Mouse (Mus musculus): ENCODE results near the gene Mfsd10. TPM values are rescaled to one million over a fixed set of nuclear protein-coding genes. Genes with fewer than 3 reads are reported as not detected.

Mfsd10 gene
- polyA plus RNA-seq, 1 experiment: 103 TPM

DNA sequence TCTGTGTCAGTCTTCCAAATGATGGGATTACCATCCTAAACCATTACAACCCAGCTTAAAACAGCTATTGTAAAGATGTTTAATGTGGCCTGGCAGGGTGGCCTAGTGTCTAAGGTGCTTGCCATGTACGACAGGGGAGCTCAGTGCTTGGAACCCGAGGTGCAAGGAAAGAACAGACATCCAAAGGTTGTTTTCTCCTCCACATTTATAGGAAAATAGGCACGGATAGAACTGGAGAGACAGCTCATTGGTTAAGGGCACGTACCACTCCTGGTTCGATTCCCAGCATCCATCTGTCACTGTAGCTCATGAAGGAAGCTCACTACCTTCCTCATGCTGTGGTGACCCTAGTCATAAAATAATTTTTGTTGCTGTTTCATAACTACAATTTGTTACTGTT is 49.1 kb downstream of the Mfsd10 start:
- Histone ChIP-seq H3K4me3 (ENCODE audit: insufficient read depth, low read length) (no peak overlapping the region), H3K27ac (ENCODE audit: insufficient read depth, low read length) (peak overlapping the region; percentile 4; the same call in 1 of the 2 replicates), H3K4me1 (ENCODE audit: control insufficient read depth, insufficient read depth, low read length) (peaks cover 6% of the 10 kb centered on the region)
- TF ChIP-seq POLR2A (IDR thresholded peaks at IDR 0.05; ENCODE audit: extremely low read depth, insufficient read depth, low read length): no peak
- TF ChIP-seq CTCF (IDR thresholded peaks at IDR 0.05; ENCODE audit: extremely low read depth, insufficient read depth, low read length): no peak

DNA sequence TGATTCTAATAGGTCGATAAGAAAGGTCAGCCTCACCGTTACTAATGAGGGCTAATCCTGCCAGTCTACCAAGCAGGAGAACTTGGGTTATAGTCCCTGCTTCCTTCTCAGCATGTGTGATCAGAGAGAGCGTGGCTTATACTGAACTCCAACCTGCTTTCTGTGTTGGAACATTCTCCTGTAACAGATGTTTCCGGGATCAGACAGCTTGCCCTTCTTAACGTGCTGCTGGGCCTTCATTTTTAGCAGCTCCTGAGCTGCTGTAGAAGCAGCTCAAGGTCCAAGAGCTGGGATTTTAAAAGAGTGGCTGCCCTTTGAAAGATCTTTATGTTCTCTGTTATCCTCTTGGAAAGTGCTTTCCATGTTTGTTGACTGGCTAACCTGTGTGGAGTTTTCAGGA is 51.8 kb downstream of the Mfsd10 start:
- TF ChIP-seq CTCF (IDR thresholded peaks at IDR 0.05; ENCODE audit: extremely low read depth, insufficient read depth, low read length) (no peak), POLR2A (IDR thresholded peaks at IDR 0.05; ENCODE audit: extremely low read depth, insufficient read depth, low read length) (no peak)
- no peak overlapping the region for H3K27ac ChIP-seq (ENCODE audit: insufficient read depth, low read length)
- H3K4me3 ChIP-seq (ENCODE audit: insufficient read depth, low read length): no peak overlapping the region
- peaks cover 10% of the 10 kb centered on the region for H3K4me1 ChIP-seq (ENCODE audit: control insufficient read depth, insufficient read depth, low read length)

Other genes starting within 250 kb of the Mfsd10 start
- 27.3 and 38.6 TPM in 2 replicates for gene Tnip2, start 123.2 kb downstream of the Mfsd10 start, polyA plus RNA-seq (2012; rRNA removed)
- gene Sh3bp2, start 111.4 kb downstream of the Mfsd10 start, polyA plus RNA-seq (2012; rRNA removed): 3.5 TPM in 2 replicates
- gene Add1, start 63.5 kb downstream of the Mfsd10 start, polyA plus RNA-seq (2012; rRNA removed): 375 and 376 TPM in 2 replicates
- gene Nop14, start 22.9 kb upstream of the Mfsd10 start, polyA plus RNA-seq (2012; rRNA removed): 15.5 and 16.6 TPM in 2 replicates
- gene Grk4, start 23.2 kb upstream of the Mfsd10 start, polyA plus RNA-seq (2012; rRNA removed): 3.2 and 4.1 TPM in 2 replicates
- 43.1 and 46.6 TPM in 2 replicates for gene Htt, start 124.5 kb upstream of the Mfsd10 start, polyA plus RNA-seq (2012; rRNA removed)